Mouse (Mus musculus) hindbrain, embryonic 13.5 days (tissue): ENCODE data around the gene A830018L16Rik. TPM values are rescaled to one million over a fixed set of nuclear protein-coding genes. Genes with fewer than 3 reads are reported as not detected.

Experiments used
- ATAC-seq: fragments of 200-750 bp; cut with Nextera tagmentation; 2 replicates; pipeline ENCODE4 v1.8.0; 2017; ENCODE audit warnings: moderate TSS enrichment; ENCODE audit not compliant: low FRiP score
- H3K27ac ChIP-seq: fragments of 300-500 bp; sonication (generic); 2 replicates; pipeline ENCODE4 v1.5.1; 2015; ENCODE audit warnings: inconsistent platforms, mild to moderate bottlenecking, moderate library complexity
- H3K27me3 ChIP-seq: fragments of 300-500 bp; sonication (generic); 2 replicates; pipeline ENCODE4 v1.6.1; 2015; ENCODE audit warnings: mild to moderate bottlenecking, inconsistent platforms
- H3K36me3 ChIP-seq: fragments of 300-500 bp; sonication (generic); 2 replicates; pipeline ENCODE4 v1.6.1; 2015; ENCODE audit warnings: mild to moderate bottlenecking, inconsistent platforms
- H3K4me1 ChIP-seq: fragments of 300-500 bp; sonication (generic); replicated peaks from 2 replicates; pipeline ENCODE4 v1.6.1; 2015; ENCODE audit warnings: inconsistent platforms
- H3K4me2 ChIP-seq: fragments of 300-500 bp; sonication (generic); 2 replicates; pipeline ENCODE4 v1.6.1; 2015; ENCODE audit warnings: inconsistent platforms, mild to moderate bottlenecking, moderate library complexity
- H3K4me3 ChIP-seq: fragments of 300-500 bp; sonication (generic); 2 replicates; pipeline ENCODE4 v1.5.1; 2015; ENCODE audit warnings: mild to moderate bottlenecking, inconsistent platforms
- H3K9ac ChIP-seq: fragments of 300-500 bp; sonication (generic); 2 replicates; pipeline ENCODE4 v1.6.1; 2015; ENCODE audit warnings: mild to moderate bottlenecking, inconsistent platforms
- H3K9me3 ChIP-seq: fragments of 300-500 bp; sonication (generic); 2 replicates; pipeline ENCODE4 v1.6.1; 2016; ENCODE audit warnings: inconsistent platforms
- WGBS: fragments of 180-500 bp; shearing (Covaris S2); methylation state at CpG from one replicate; pipeline ENCODE4 v1.1.7; 2015; 5-methylcytosine and 5-hydroxymethylcytosine counted together
- polyA plus RNA-seq: library from polyadenylated mRNA; unstranded; fragments of >200 nt; fragmentation: Nextera tagmentation; extraction: Ambion mirVana; gene quantifications from 2 replicates; pipeline ENCODE4 v1.2.1, GENCODE M21; 2015

A830018L16Rik gene
- polyA plus RNA-seq, 1 experiment from 2014 or later, result 4.4 TPM

GRCm38 (mm10) chr1:11658061-11658625 lies 244.2 kb downstream of the A830018L16Rik start:
- no peaks in the 10 kb centered on the region; the same call in 1 of the 2 replicates for H3K9me3 ChIP-seq
- ATAC-seq, result peak; percentile 59
- H3K4me1 ChIP-seq, result no peaks in the 10 kb centered on the region
- H3K27me3 ChIP-seq, result no peaks in the 10 kb centered on the region
- no peak overlapping the region for H3K4me3 ChIP-seq
- no peak overlapping the region for H3K9ac ChIP-seq
- H3K4me2 ChIP-seq, result no peak overlapping the region
- no peak overlapping the region for H3K27ac ChIP-seq
- H3K36me3 ChIP-seq, result no peaks in the 10 kb centered on the region
- 41% methylated on average over 3 of the region's 3 CpGs for WGBS

GRCm38 (mm10) chr1:11744749-11745314 lies 330.9 kb downstream of the A830018L16Rik start:
- H3K9me3 ChIP-seq, result no peaks in the 10 kb centered on the region
- no peak overlapping the region for H3K4me2 ChIP-seq
- H3K36me3 ChIP-seq, result no peaks in the 10 kb centered on the region
- no peak for ATAC-seq
- H3K27me3 ChIP-seq, result no peaks in the 10 kb centered on the region
- no peak overlapping the region for H3K27ac ChIP-seq
- H3K4me3 ChIP-seq, result no peak overlapping the region
- no peaks in the 10 kb centered on the region for H3K4me1 ChIP-seq
- no peak overlapping the region for H3K9ac ChIP-seq

- Histone ChIP-seq H3K4me2 (no peak overlapping the region), H3K27ac (no peak overlapping the region), H3K9me3 (no peaks in the 10 kb centered on the region), H3K4me1 (no peaks in the 10 kb centered on the region; the same call in 1 of the 2 replicates), H3K9ac (no peak overlapping the region), H3K27me3 (no peaks in the 10 kb centered on the region), H3K4me3 (no peak overlapping the region), H3K36me3 (no peaks in the 10 kb centered on the region)
- 0 out of 2 replicates have a peak, but pooled peaks have one; percentile 24 for ATAC-seq
- 26% methylated on average over 2 of the region's 2 CpGs for WGBS
Observed at GRCm38 (mm10) chr1:11748424-11748823, 334.5 kb downstream of the A830018L16Rik start.

- no peak for ATAC-seq
- H3K4me2 ChIP-seq, result no peak overlapping the region
Observed at GRCm38 (mm10) chr1:11750065-11750464, 336.2 kb downstream of the A830018L16Rik start.

GRCm38 (mm10) chr1:11750607-11751006 lies 336.7 kb downstream of the A830018L16Rik start:
- no peaks in the 10 kb centered on the region for H3K36me3 ChIP-seq
- no peaks in the 10 kb centered on the region for H3K9me3 ChIP-seq
- no peak for ATAC-seq
- no peaks in the 10 kb centered on the region; the same call in 1 of the 2 replicates for H3K4me1 ChIP-seq
- H3K4me3 ChIP-seq, result no peak overlapping the region
- H3K4me2 ChIP-seq, result no peak overlapping the region
- H3K27ac ChIP-seq, result no peak overlapping the region
- no peak overlapping the region for H3K9ac ChIP-seq
- WGBS, result 78% methylated on average over 2 of the region's 2 CpGs
- H3K27me3 ChIP-seq, result no peaks in the 10 kb centered on the region

More at GRCm38 (mm10) chr1:11750065-11750464, 336.2 kb downstream of the A830018L16Rik start:
- Histone ChIP-seq H3K9ac (no peak overlapping the region), H3K36me3 (no peaks in the 10 kb centered on the region), H3K27ac (no peak overlapping the region), H3K27me3 (no peaks in the 10 kb centered on the region), H3K4me3 (no peak overlapping the region), H3K4me1 (no peaks in the 10 kb centered on the region; the same call in 1 of the 2 replicates), H3K9me3 (no peaks in the 10 kb centered on the region)

GRCm38 (mm10) chr1:11751996-11752395 lies 338.1 kb downstream of the A830018L16Rik start:
- Histone ChIP-seq H3K9ac (no peak overlapping the region), H3K4me2 (no peak overlapping the region)
- ATAC-seq, result no peak

GRCm38 (mm10) chr1:11788264-11788663 lies 374.4 kb downstream of the A830018L16Rik start:
- Histone ChIP-seq H3K36me3 (no peaks in the 10 kb centered on the region), H3K4me3 (no peak overlapping the region), H3K27ac (no peak overlapping the region), H3K9me3 (no peaks in the 10 kb centered on the region), H3K4me1 (no peaks in the 10 kb centered on the region), H3K27me3 (no peaks in the 10 kb centered on the region), H3K4me2 (no peak overlapping the region), H3K9ac (no peak overlapping the region)
- 84% methylated on average over 1 of the region's 1 CpGs for WGBS
- no peak for ATAC-seq

More at GRCm38 (mm10) chr1:11751996-11752395, 338.1 kb downstream of the A830018L16Rik start:
- no peak overlapping the region for H3K27ac ChIP-seq
- H3K4me3 ChIP-seq, result no peak overlapping the region
- H3K4me1 ChIP-seq, result no peaks in the 10 kb centered on the region; the same call in 1 of the 2 replicates
- H3K36me3 ChIP-seq, result no peaks in the 10 kb centered on the region
- H3K9me3 ChIP-seq, result no peaks in the 10 kb centered on the region
- H3K27me3 ChIP-seq, result no peaks in the 10 kb centered on the region

- Histone ChIP-seq H3K4me2 (no peak overlapping the region), H3K9me3 (no peaks in the 10 kb centered on the region), H3K9ac (no peak overlapping the region), H3K36me3 (no peaks in the 10 kb centered on the region), H3K4me1 (no peaks in the 10 kb centered on the region), H3K27me3 (no peaks in the 10 kb centered on the region), H3K4me3 (no peak overlapping the region), H3K27ac (no peak overlapping the region)
- WGBS, result 69% methylated on average over 2 of the region's 2 CpGs
- ATAC-seq, result no peak
Observed at GRCm38 (mm10) chr1:11792820-11793219, 378.9 kb downstream of the A830018L16Rik start.

- H3K4me2 ChIP-seq, result no peak overlapping the region
Observed at GRCm38 (mm10) chr1:11795666-11796065, 381.8 kb downstream of the A830018L16Rik start.

GRCm38 (mm10) chr1:11872847-11873246 lies 458.9 kb downstream of the A830018L16Rik start:
- H3K27ac ChIP-seq, result no peak overlapping the region
- no peaks in the 10 kb centered on the region for H3K36me3 ChIP-seq
- 69% methylated on average over 4 of the region's 4 CpGs for WGBS
- no peak overlapping the region for H3K4me2 ChIP-seq
- H3K9ac ChIP-seq, result no peak overlapping the region
- no peak overlapping the region for H3K4me3 ChIP-seq
- H3K27me3 ChIP-seq, result no peaks in the 10 kb centered on the region
- H3K9me3 ChIP-seq, result no peaks in the 10 kb centered on the region
- no peak for ATAC-seq
- no peaks in the 10 kb centered on the region for H3K4me1 ChIP-seq

More at GRCm38 (mm10) chr1:11795666-11796065, 381.8 kb downstream of the A830018L16Rik start:
- no peaks in the 10 kb centered on the region for H3K4me1 ChIP-seq
- no peaks in the 10 kb centered on the region for H3K27me3 ChIP-seq
- no peaks in the 10 kb centered on the region for H3K9me3 ChIP-seq
- 69% methylated on average over 2 of the region's 2 CpGs for WGBS
- H3K27ac ChIP-seq, result no peak overlapping the region
- H3K36me3 ChIP-seq, result no peaks in the 10 kb centered on the region
- ATAC-seq, result no peak
- no peak overlapping the region for H3K4me3 ChIP-seq
- H3K9ac ChIP-seq, result no peak overlapping the region

GRCm38 (mm10) chr1:11873573-11873972 lies 459.7 kb downstream of the A830018L16Rik start:
- Histone ChIP-seq H3K4me2 (no peak overlapping the region), H3K9ac (no peak overlapping the region), H3K4me1 (no peaks in the 10 kb centered on the region), H3K4me3 (no peak overlapping the region), H3K27me3 (no peaks in the 10 kb centered on the region), H3K36me3 (no peaks in the 10 kb centered on the region), H3K27ac (no peak overlapping the region), H3K9me3 (no peaks in the 10 kb centered on the region)
- WGBS, result 69% methylated on average over 1 of the region's 1 CpGs
- no peak for ATAC-seq

GRCm38 (mm10) chr1:11881706-11882105 lies 467.8 kb downstream of the A830018L16Rik start:
- H3K9ac ChIP-seq, result no peak overlapping the region
- no peak for ATAC-seq

GRCm38 (mm10) chr1:11895715-11896114 lies 481.8 kb downstream of the A830018L16Rik start:
- 62% methylated on average over 3 of the region's 3 CpGs for WGBS

More at GRCm38 (mm10) chr1:11881706-11882105, 467.8 kb downstream of the A830018L16Rik start:
- no peaks in the 10 kb centered on the region for H3K27me3 ChIP-seq
- H3K9me3 ChIP-seq, result no peaks in the 10 kb centered on the region
- 54% methylated on average over 2 of the region's 2 CpGs for WGBS
- no peak overlapping the region for H3K4me2 ChIP-seq
- no peaks in the 10 kb centered on the region for H3K4me1 ChIP-seq
- H3K27ac ChIP-seq, result no peak overlapping the region
- no peak overlapping the region for H3K4me3 ChIP-seq
- H3K36me3 ChIP-seq, result no peaks in the 10 kb centered on the region

More at GRCm38 (mm10) chr1:11895715-11896114, 481.8 kb downstream of the A830018L16Rik start:
- no peak for ATAC-seq
- no peak overlapping the region for H3K4me3 ChIP-seq
- no peaks in the 10 kb centered on the region for H3K27me3 ChIP-seq
- no peaks in the 10 kb centered on the region for H3K9me3 ChIP-seq
- no peak overlapping the region for H3K27ac ChIP-seq
- H3K36me3 ChIP-seq, result no peaks in the 10 kb centered on the region
- no peaks in the 10 kb centered on the region for H3K4me1 ChIP-seq
- no peak overlapping the region for H3K9ac ChIP-seq
- H3K4me2 ChIP-seq, result no peak overlapping the region
